Mouse (Mus musculus) olfactory bulb, adult 2 months (tissue): ENCODE data around the gene Crp. TPM values are rescaled to one million over a fixed set of nuclear protein-coding genes. Genes with fewer than 3 reads are reported as not detected.

ENCODE experiments used
- H3K27ac ChIP-seq: fragments of 200-500 bp; 2 replicates; pipeline ENCODE4 v1.5.1; 2012; ENCODE audit warnings: low read depth, low read length; ENCODE audit not compliant: insufficient read depth
- H3K4me1 ChIP-seq: fragments of 200-500 bp; 2 replicates; pipeline ENCODE4 v1.6.1; 2012; ENCODE audit warnings: low read length; ENCODE audit not compliant: control insufficient read depth, insufficient read depth
- H3K4me3 ChIP-seq: fragments of 200-500 bp; 2 replicates; pipeline ENCODE4 v1.5.1; 2012; ENCODE audit warnings: mild to moderate bottlenecking, low read depth, low read length, moderate library complexity; ENCODE audit not compliant: insufficient read depth
- CTCF ChIP-seq: fragments of 200-500 bp; IDR thresholded peaks from 2 replicates; pipeline ENCODE4 v1.5.1; 2012; ENCODE audit warnings: low read depth, mild to moderate bottlenecking, low read length, moderate library complexity; ENCODE audit not compliant: insufficient read depth
- POLR2A ChIP-seq: fragments of 200-500 bp; IDR thresholded peaks from 2 replicates; pipeline ENCODE4 v1.6.1; 2012; ENCODE audit warnings: mild to moderate bottlenecking, low read depth, low read length, moderate library complexity; ENCODE audit not compliant: insufficient read depth
- WGBS: fragments of 180-500 bp; shearing (Covaris S2); methylation state at CpG from one replicate; pipeline ENCODE4 v1.1.7; 2018; 5-methylcytosine and 5-hydroxymethylcytosine counted together
- polyA plus RNA-seq: library from polyadenylated mRNA; stranded (reverse); fragments of >200 nt; gene quantifications from 2 replicates; pipeline ENCODE4 v1.2.4, GENCODE M21; 2012; ENCODE audit warnings: low replicate concordance; ENCODE audit not compliant: missing spikeins, insufficient read depth, insufficient read length

Gene Crp
- polyA plus RNA-seq, 1 experiment: not detected

GRCm38 (mm10) chr1:172785886-172786285 lies 88.0 kb downstream of the Crp start:
- WGBS: 52% methylated on average over 1 of the region's 1 CpGs
- Histone ChIP-seq H3K4me1 (no peaks in the 10 kb centered on the region), H3K4me3 (no peak overlapping the region), H3K27ac (no peak overlapping the region)
- TF ChIP-seq POLR2A (no peak), CTCF (no peak)

- H3K4me1 ChIP-seq: no peaks in the 10 kb centered on the region
- TF ChIP-seq POLR2A (no peak), CTCF (no peak)
- WGBS: 79% methylated on average over 2 of the region's 2 CpGs
- H3K4me3 ChIP-seq: no peak overlapping the region
- H3K27ac ChIP-seq: no peak overlapping the region
Measured at GRCm38 (mm10) chr1:172828975-172829374, 131.1 kb downstream of the Crp start.

DNA sequence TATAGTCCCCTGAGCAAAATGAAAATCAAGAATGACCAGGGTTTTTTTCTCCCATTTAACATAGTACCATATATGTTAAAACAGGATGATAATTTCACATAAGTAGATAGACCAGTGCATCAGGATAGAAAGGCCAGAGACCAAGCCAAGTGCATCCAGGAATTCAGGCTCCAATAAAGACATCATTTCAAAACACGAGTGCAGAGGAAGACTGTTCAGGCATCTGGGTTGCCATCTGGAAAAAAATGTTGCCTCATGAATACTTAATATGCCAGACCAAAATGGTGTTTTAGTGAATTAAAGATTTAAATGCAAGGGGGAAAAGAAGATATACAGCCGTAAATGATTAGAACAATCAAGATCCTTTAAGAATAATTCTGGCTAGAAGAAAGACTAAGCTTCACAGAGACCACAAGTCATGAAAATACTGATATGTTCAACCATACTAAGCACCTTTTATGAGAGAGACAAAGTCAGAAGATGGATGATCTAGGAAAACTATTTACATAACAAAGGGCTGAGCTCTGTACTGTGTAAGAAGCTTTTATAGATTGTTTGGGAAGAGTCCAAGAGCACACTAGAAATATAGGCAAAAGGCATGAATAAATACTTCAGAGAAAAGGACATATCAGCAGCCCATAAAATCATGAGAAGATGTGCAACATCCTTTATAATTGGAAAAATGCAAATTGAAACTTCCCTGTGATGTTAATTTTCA lies 149.3 kb downstream of the Crp start:
- Histone ChIP-seq H3K4me3 (no peak overlapping the region), H3K27ac (no peak overlapping the region), H3K4me1 (no peaks in the 10 kb centered on the region)
- TF ChIP-seq POLR2A (no peak), CTCF (no peak)
- 82% methylated on average over 2 of the region's 2 CpGs for WGBS

GRCm38 (mm10) chr1:172848171-172848570 lies 150.3 kb downstream of the Crp start:
- no peak for TF ChIP-seq POLR2A
- TF ChIP-seq CTCF: no peak
- WGBS: 95% methylated on average over 2 of the region's 2 CpGs
- no peaks in the 10 kb centered on the region for H3K4me1 ChIP-seq
- H3K27ac ChIP-seq: no peak overlapping the region
- H3K4me3 ChIP-seq: no peak overlapping the region

- 87% methylated on average over 4 of the region's 4 CpGs for WGBS
- Histone ChIP-seq H3K4me1 (no peaks in the 10 kb centered on the region), H3K27ac (no peak overlapping the region), H3K4me3 (no peak overlapping the region)
- TF ChIP-seq POLR2A: no peak
- TF ChIP-seq CTCF: no peak
Measured at GRCm38 (mm10) chr1:172875265-172875664, 177.4 kb downstream of the Crp start.

DNA sequence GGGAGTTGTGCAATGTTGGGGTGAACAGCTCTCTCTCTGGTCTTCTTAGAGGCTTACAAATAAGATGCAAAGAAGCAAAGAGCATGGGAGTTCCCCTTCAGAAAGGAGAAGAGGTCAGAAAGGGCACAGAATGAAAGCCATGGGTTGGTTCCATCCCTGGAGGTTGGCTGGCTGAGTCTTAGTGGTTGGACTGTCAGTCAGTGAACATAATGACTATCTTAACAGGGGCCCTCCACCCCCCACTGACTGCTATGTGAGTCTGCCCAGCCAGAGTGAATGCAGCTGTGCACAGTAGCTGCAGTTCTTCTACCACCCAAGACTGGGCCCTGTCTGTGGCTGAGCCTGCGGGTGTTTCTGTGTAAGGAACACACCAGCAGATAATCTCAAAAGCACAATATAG lies 178.8 kb downstream of the Crp start:
- no peak for TF ChIP-seq POLR2A
- TF ChIP-seq CTCF: no peak
- 61% methylated on average over 1 of the region's 1 CpGs for WGBS
- H3K27ac ChIP-seq: no peak overlapping the region
- no peaks in the 10 kb centered on the region for H3K4me1 ChIP-seq
- H3K4me3 ChIP-seq: no peak overlapping the region

Other genes starting within 250 kb of the Crp start
- not detected in 2 replicates for gene Slamf9, start 222.7 kb upstream of the Crp start, polyA plus RNA-seq
- not detected in 2 replicates for gene Igsf9, start 216.3 kb upstream of the Crp start, polyA plus RNA-seq
- not detected in 2 replicates for gene Tagln2, start 198.0 kb upstream of the Crp start, polyA plus RNA-seq
- gene Cfap45, start 177.3 kb upstream of the Crp start, polyA plus RNA-seq: not detected in 2 replicates
- not detected in 2 replicates for gene Vsig8, start 142.1 kb upstream of the Crp start, polyA plus RNA-seq
- gene Slamf8, start 107.5 kb upstream of the Crp start, polyA plus RNA-seq: not detected in 2 replicates
- not detected in 2 replicates for gene Fcrl6, start 95.5 kb upstream of the Crp start, polyA plus RNA-seq
- not detected in 2 replicates for gene Dusp23, start 65.1 kb upstream of the Crp start, polyA plus RNA-seq
- gene Apcs, start 197.0 kb downstream of the Crp start, polyA plus RNA-seq: not detected in 2 replicates